Mouse (Mus musculus): ENCODE data around the gene Krtap9-3.

- no peak for TF ChIP-seq POLR2A (IDR thresholded peaks at IDR 0.05; ENCODE audit: low read depth, low read length)
- TF ChIP-seq CTCF (IDR thresholded peaks at IDR 0.05; ENCODE audit: extremely low read depth, insufficient read depth, insufficient read length, insufficient replicate concordance), result no peak
Observed at GRCm38 (mm10) chr11:99559366-99559765, 38.5 kb downstream of the Krtap9-3 start, which contains the start of gene Gm11939.
